9 mouse cellular contexts compared by ENCODE assay signal in genomic region chr16:88204400-88204799, GRCm38 (mm10).
DNase-seq lines count a peak whose midpoint lies in the region; ATAC-seq and TF ChIP-seq lines count a peak whose summit lies in the region.
"Had no signal": no experiment of that assay in that cellular context is flagged by ENCODE, and none has a peak within 500 bp of the region (broad histone marks: within the 10 kb centered on the region; RNA-seq: fewer than 3 reads in every experiment).

No protein-coding gene starts in this region.

- no peaks in the 10 kb centered on the region for H3K27me3 ChIP-seq in heart, embryonic 10.5 days (ENCODE audit: insufficient read depth, poor library complexity, severe bottlenecking)
- H3K27me3 ChIP-seq in kidney, embryonic 14.5 days (ENCODE audit: control insufficient read depth, insufficient read depth, low read length): no peaks in the 10 kb centered on the region
- H3K27me3 ChIP-seq in limb, embryonic 14.5 days (ENCODE audit: control insufficient read depth, insufficient read depth, low read length): no peaks in the 10 kb centered on the region
- no peaks in the 10 kb centered on the region for H3K27me3 ChIP-seq in neural tube, embryonic 12.5 days (replicated peaks)
- H3K27me3 ChIP-seq in testis, adult 2 months (ENCODE audit: control insufficient read depth, insufficient read depth, low read length): no peaks in the 10 kb centered on the region

- peak; percentile 88; the same call in 1 of the 2 replicates for TF ChIP-seq CTCF in testis, adult 2 months (IDR thresholded peaks at IDR 0.05; ENCODE audit: control insufficient read depth, insufficient read depth, insufficient replicate concordance, low read depth, low read length)

- WGBS in heart, embryonic 10.5 days: 7% methylated on average over 5 of the region's 5 CpGs
- WGBS in kidney, embryonic 14.5 days: 4% methylated on average over 5 of the region's 5 CpGs
- WGBS in limb, embryonic 14.5 days: 5% methylated on average over 5 of the region's 5 CpGs
- WGBS in neural tube, embryonic 12.5 days: 12% methylated on average over 5 of the region's 5 CpGs

- H3K36me3 ChIP-seq in heart, embryonic 10.5 days: no peaks in the 10 kb centered on the region
- no peaks in the 10 kb centered on the region for H3K36me3 ChIP-seq in kidney, embryonic 14.5 days (ENCODE audit: control insufficient read depth, insufficient read depth, low read length)
- H3K36me3 ChIP-seq in limb, embryonic 14.5 days (ENCODE audit: control insufficient read depth, insufficient read depth, low read length): no peaks in the 10 kb centered on the region
- no peaks in the 10 kb centered on the region for H3K36me3 ChIP-seq in neural tube, embryonic 12.5 days
- H3K36me3 ChIP-seq in testis, adult 2 months (ENCODE audit: control insufficient read depth, insufficient read depth, low read length): no peaks in the 10 kb centered on the region

- H3K9ac ChIP-seq in kidney, embryonic 14.5 days (ENCODE audit: low read depth, low read length): no peak overlapping the region
- no peak overlapping the region for H3K9ac ChIP-seq in limb, embryonic 14.5 days (ENCODE audit: low read depth, low read length, severe bottlenecking)
- H3K9ac ChIP-seq in neural tube, embryonic 12.5 days: no peak overlapping the region

- no peak overlapping the region for H3K4me2 ChIP-seq in kidney, embryonic 14.5 days (replicated peaks; ENCODE audit: low read depth, low read length)
- no peak overlapping the region for H3K4me2 ChIP-seq in limb, embryonic 14.5 days (replicated peaks; ENCODE audit: low read depth, low read length, severe bottlenecking)
- no peak overlapping the region for H3K4me2 ChIP-seq in neural tube, embryonic 12.5 days (replicated peaks)

- TF ChIP-seq POLR2A in limb, embryonic 14.5 days (IDR thresholded peaks at IDR 0.05; ENCODE audit: borderline replicate concordance, extremely low read depth, insufficient read depth, insufficient read length): no peak
- no peak for TF ChIP-seq POLR2A in testis, adult 2 months (IDR thresholded peaks at IDR 0.05; ENCODE audit: control insufficient read depth, low read depth, low read length)

- H3K4me1 ChIP-seq in heart, embryonic 10.5 days: no peaks in the 10 kb centered on the region
- H3K4me1 ChIP-seq in kidney, embryonic 14.5 days (ENCODE audit: control insufficient read depth, insufficient read depth, low read length): no peaks in the 10 kb centered on the region
- no peaks in the 10 kb centered on the region for H3K4me1 ChIP-seq in limb, embryonic 14.5 days (ENCODE audit: control insufficient read depth, insufficient read depth, low read length)
- H3K4me1 ChIP-seq in neural tube, embryonic 12.5 days: no peaks in the 10 kb centered on the region
- no peaks in the 10 kb centered on the region for H3K4me1 ChIP-seq in testis, adult 2 months (ENCODE audit: control insufficient read depth, insufficient read depth, low read length)

- peak; percentile 76 for DNase-seq in heart, embryonic 10.5 days (ENCODE audit: low spot score)
- no peak for DNase-seq in heart, adult 8-10 months (ENCODE audit: low spot score)
- DNase-seq in cerebellum, postnatal 10 days: peak; percentile 87 to 89
- DNase-seq in frontal cortex, postnatal 36 days (ENCODE audit: low spot score in 2 of 2): peak; percentile 49 to 79
- peak; percentile 32 for DNase-seq in limb, embryonic 14.5 days (ENCODE audit: low spot score)

- H3K9me3 ChIP-seq in heart, embryonic 10.5 days: no peaks in the 10 kb centered on the region
- H3K9me3 ChIP-seq in kidney, embryonic 14.5 days (ENCODE audit: control insufficient read depth, low read length): no peaks in the 10 kb centered on the region
- H3K9me3 ChIP-seq in limb, embryonic 14.5 days (ENCODE audit: control insufficient read depth, low read length): no peaks in the 10 kb centered on the region
- H3K9me3 ChIP-seq in neural tube, embryonic 12.5 days: no peaks in the 10 kb centered on the region

- ATAC-seq in kidney, embryonic 14.5 days (ENCODE audit: low FRiP score, low TSS enrichment): peak; percentile 80; the same call in 1 of the 2 replicates
- no peak for ATAC-seq in limb, embryonic 14.5 days (ENCODE audit: low FRiP score, low read depth)
- ATAC-seq in neural tube, embryonic 12.5 days (ENCODE audit: low FRiP score, low read depth): peak; percentile 61; the same call in 1 of the 2 replicates

- H3K4me3 ChIP-seq in heart, embryonic 10.5 days: no peak overlapping the region
- no peak overlapping the region for H3K4me3 ChIP-seq in kidney, embryonic 14.5 days (ENCODE audit: low read length)
- H3K4me3 ChIP-seq in limb, embryonic 14.5 days (replicated peaks; ENCODE audit: low read length): no peak overlapping the region
- H3K4me3 ChIP-seq in neural tube, embryonic 12.5 days: no peak overlapping the region
- H3K4me3 ChIP-seq in testis, adult 2 months (ENCODE audit: control insufficient read depth, low read depth, low read length): no peak overlapping the region

- no peak overlapping the region for H3K27ac ChIP-seq in heart, embryonic 10.5 days
- H3K27ac ChIP-seq in kidney, embryonic 14.5 days (ENCODE audit: low read depth, low read length): no peak overlapping the region
- H3K27ac ChIP-seq in limb, embryonic 14.5 days (replicated peaks; ENCODE audit: low read depth, low read length): no peak overlapping the region
- H3K27ac ChIP-seq in neural tube, embryonic 12.5 days: no peak overlapping the region
- H3K27ac ChIP-seq in testis, adult 2 months (ENCODE audit: control insufficient read depth, insufficient read depth, low read depth, low read length): no peak overlapping the region
- H3K27ac ChIP-seq: macrophage had no signal
